In genomic region chr15:99592177-99592576, GRCm38 (mm10) we compare ENCODE assay signal across 22 mouse cellular contexts. TPM values are rescaled to one million over a fixed set of nuclear protein-coding genes. Genes with fewer than 3 reads are reported as not detected.
DNase-seq lines count a peak whose midpoint lies in the region; ATAC-seq lines count a peak whose summit lies in the region.
"Had no signal": no experiment of that assay in that cellular context is flagged by ENCODE, and none has a peak within 500 bp of the region (broad histone marks: within the 10 kb centered on the region; RNA-seq: fewer than 3 reads in every experiment).

No protein-coding gene starts in this region.

- no peak for ATAC-seq in erythroblast, adult 5-6 weeks (replicated peaks; ENCODE audit: low FRiP score, poor library complexity, severe bottlenecking)
- no peak for ATAC-seq in CD4-positive, CD25-positive, alpha-beta regulatory T cell, adult 4 months
- ATAC-seq: forebrain, embryonic 14.5 days had no signal

- DNase-seq in adrenal gland, adult (ENCODE audit: inconsistent age in 2 of 2, low spot score in 1 of 2) = peak; percentile 49 to 83
- DNase-seq in adrenal gland, postnatal 4 days (ENCODE audit: low spot score in 2 of 2) = no peak
- peak; percentile 34 for DNase-seq in urinary bladder, postnatal 25 days (ENCODE audit: low spot score)
- no peak for DNase-seq in urinary bladder, postnatal 10 days (ENCODE audit: low spot score)
- peak; percentile 50 for DNase-seq in lung, postnatal 10 days
- DNase-seq in thymus, postnatal 36 days = no peak
- DNase-seq: cerebellum, adult 2 months; right cerebral cortex, adult 18-20 months; thymus, postnatal 14 days had no signal

RNA-seq across cellular contexts. Expression of gene Aqp5, which starts 1.6 kb away (rescaled TPM):
- 1 to 10 TPM; 2.5 to 3.4 TPM for total RNA-seq in adrenal gland, postnatal 4 days (2021)
- total RNA-seq in erythroblast, adult 5-6 weeks (2015; ENCODE audit: low replicate concordance) = not detected in 2 replicates
- total RNA-seq in erythroblast, adult 5-6 weeks (2017; ENCODE audit: low replicate concordance) = not detected in 2 replicates
- not detected for polyA plus RNA-seq in CD4-positive, CD25-positive, alpha-beta regulatory T cell, adult 4 months (2017; shearing (Covaris generic))
- total RNA-seq: hematopoietic stem cell, adult 5-6 weeks; layer of hippocampus, adult 18-20 months; neutrophil, adult 5-6 weeks had no signal

RNA-seq across cellular contexts. Expression of gene Aqp6, which starts 9.0 kb away (rescaled TPM):
- under 1 TPM in 1 of 2 experiments, not detected in 1; 0.81 TPM for total RNA-seq in adrenal gland, postnatal 4 days (2021)
- not detected in 2 replicates for total RNA-seq in erythroblast, adult 5-6 weeks (2015; ENCODE audit: low replicate concordance)
- not detected in 2 replicates for total RNA-seq in erythroblast, adult 5-6 weeks (2017; ENCODE audit: low replicate concordance)
- polyA plus RNA-seq in CD4-positive, CD25-positive, alpha-beta regulatory T cell, adult 4 months (2017; shearing (Covaris generic)) = not detected
- total RNA-seq: hematopoietic stem cell, adult 5-6 weeks; layer of hippocampus, adult 18-20 months; neutrophil, adult 5-6 weeks had no signal
- polyA plus RNA-seq: heart, embryonic 14.5 days; kidney, embryonic 14.5 days; limb, embryonic 13.5 days; liver, embryonic 16.5 days; spleen, adult 2 months; stomach, postnatal 0 days had no signal

RNA-seq across cellular contexts. Expression of gene Aqp2, which starts 13.3 kb away (rescaled TPM):
- 10 to 100 TPM in 1 of 2 experiments, 1 to 10 TPM in 1; 1.2 to 11.4 TPM for total RNA-seq in adrenal gland, postnatal 4 days (2021)
- not detected in 2 replicates for total RNA-seq in erythroblast, adult 5-6 weeks (2015; ENCODE audit: low replicate concordance)
- total RNA-seq in erythroblast, adult 5-6 weeks (2017; ENCODE audit: low replicate concordance) = not detected in 2 replicates
- polyA plus RNA-seq in CD4-positive, CD25-positive, alpha-beta regulatory T cell, adult 4 months (2017; shearing (Covaris generic)) = not detected
- total RNA-seq: hematopoietic stem cell, adult 5-6 weeks; layer of hippocampus, adult 18-20 months; left cerebral cortex, adult 18-20 months; neutrophil, adult 5-6 weeks had no signal
- polyA plus RNA-seq: forebrain, embryonic 14.5 days; heart, embryonic 14.5 days; limb, embryonic 13.5 days; liver, embryonic 16.5 days; stomach, postnatal 0 days had no signal

RNA-seq across cellular contexts. Expression of gene Racgap1, which starts 59.3 kb away (rescaled TPM):
- total RNA-seq in adrenal gland, postnatal 4 days (2021) = 10 to 100 TPM; 49.9 to 55.4 TPM
- 34.9 and 47.3 TPM in 2 replicates for total RNA-seq in erythroblast, adult 5-6 weeks (2015; ENCODE audit: low replicate concordance)
- 39.6 and 46.4 TPM in 2 replicates for total RNA-seq in erythroblast, adult 5-6 weeks (2017; ENCODE audit: low replicate concordance)
- 10 to 100 TPM; 17.6 to 18.2 TPM for polyA plus RNA-seq in CD4-positive, CD25-positive, alpha-beta regulatory T cell, adult 4 months (2017; shearing (Covaris generic))

Comparison
In these comparisons a context has a peak if more than half of its experiments do, and no peak if none do; other contexts are left out.
1. DNase-seq: peak in adrenal gland, adult (2 of 2), urinary bladder, postnatal 25 days (single experiment) and lung, postnatal 10 days (single experiment); none in adrenal gland, postnatal 4 days (0 of 2), urinary bladder, postnatal 10 days (single experiment) and thymus, postnatal 36 days (0 of 2).